Mouse (Mus musculus) fibroblast of lung, adult 2 months (primary cell): ENCODE data around the gene Tstd2.
A peak's percentile ranks its signal among the peaks of the same experiment; 100 is the strongest.

Experiments
- DNase-seq: peaks from one replicate; pipeline ENCODE4 v3.0.0-alpha.2; 2011; ENCODE audit warnings: low read depth

Gene Tstd2

DNA sequence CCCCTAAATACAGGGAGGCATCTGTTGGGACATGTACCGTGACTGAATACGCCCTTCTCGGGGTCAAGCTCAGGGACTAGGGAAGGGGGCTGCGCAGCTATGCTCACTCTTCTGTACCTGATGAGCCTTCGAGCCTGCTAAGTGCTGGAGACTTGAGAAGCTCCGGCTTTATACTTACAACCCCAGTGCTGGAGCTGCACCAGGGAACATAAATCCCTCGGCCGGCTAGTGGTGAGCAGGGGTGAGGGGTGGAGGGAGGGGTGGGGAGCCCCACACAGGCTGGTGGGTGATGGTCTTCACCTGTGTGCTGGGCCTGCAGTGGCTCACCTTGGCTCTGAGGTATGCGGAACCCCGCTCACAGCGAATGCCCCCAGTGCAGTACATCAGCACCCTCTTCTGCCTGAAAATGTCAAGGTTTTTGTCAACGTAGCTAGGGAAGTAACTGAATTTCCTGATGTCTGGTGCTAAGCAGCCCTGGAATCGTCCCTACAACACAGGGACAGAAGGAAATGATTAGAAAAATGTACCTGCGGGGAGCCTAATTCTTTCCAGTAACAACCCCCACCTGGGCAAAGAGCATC, 18.9 kb downstream of the Tstd2 start:
- no peak for DNase-seq

DNA sequence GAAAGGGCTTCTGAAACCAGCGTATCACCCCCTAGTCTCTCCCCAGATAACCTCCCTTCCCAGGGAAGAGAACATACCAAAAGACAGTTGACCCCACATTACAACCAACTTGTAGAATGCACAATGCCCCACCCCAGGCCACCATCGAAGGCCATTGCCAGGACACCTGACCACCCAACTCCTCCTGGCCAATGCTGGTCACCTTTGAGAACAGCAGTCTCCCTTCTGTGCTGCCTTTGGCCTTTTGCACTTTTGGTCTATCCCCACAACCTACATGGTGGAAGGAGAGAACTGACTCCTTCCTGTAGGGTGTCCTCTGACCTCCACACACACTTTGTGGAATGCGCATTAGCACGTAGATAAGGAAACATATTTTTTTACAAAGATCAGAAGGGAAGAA, 21.0 kb downstream of the Tstd2 start:
- no peak for DNase-seq

DNA sequence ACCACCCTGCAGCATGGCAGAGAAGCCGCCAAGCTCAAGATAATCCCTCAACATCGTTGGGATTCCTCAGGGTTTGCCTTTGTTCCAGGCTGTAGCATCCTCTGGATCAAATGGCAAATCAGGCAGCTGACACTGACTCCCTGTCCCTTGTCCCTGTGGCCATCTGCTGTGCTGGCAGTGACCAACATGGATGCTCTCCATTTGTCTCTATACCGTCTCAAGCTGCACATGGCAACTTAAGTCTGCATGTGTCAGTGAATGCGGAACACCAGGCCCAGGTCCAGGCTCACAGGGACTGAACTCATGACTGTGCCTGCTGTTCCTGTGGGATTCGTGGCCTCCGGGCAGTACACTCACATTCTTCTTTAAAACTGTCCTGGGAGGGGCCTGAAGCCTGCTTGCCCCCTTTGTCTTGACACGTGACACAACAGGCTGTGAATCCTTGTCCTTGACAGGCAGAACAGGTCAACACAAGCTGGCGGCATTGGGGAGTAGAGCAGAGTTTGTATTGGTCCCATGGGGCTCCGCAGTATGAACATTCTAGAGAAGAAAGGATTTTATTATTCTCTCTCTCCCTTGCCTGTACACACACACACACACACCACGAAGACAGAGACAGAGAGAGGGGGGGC, 21.8 kb downstream of the Tstd2 start:
- no peak for DNase-seq

DNA sequence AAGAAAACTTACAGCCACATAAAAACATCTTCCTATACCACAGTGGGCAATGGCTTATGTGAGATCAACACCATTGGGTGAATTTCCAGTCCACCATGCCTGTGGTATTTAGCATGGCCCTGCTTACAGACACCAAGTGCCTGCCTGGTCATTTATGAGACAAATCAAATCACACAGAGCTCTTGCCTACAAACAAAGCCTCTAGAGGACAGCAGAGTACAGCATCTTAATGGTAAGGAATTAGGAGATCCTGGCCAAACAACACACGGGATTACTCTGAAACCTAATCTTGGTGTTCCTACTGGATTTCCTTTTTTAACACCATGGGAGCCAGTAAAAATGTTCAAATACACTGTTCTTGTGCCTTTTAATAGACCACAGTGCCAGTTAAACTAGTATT, 23.2 kb downstream of the Tstd2 start:
- DNase-seq, result no peak

DNA sequence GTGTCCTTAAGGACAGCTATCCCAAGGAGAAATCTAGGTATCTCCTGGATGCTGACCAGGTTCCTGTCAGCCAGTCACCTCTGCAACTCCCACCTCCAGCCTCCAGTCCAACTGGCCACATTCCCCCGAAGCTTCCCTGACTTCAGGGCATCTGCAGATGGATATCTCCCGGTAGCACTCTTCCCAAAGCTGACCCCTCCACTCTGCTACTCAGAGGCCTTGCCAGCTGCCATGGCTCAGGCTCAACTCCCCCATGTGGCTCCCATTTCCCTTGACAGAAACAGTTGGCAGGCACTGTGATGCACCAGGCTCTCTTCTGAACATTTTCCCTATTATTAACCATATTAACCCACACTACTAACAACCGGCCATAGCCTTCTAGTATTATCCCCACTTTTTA, 27.1 kb downstream of the Tstd2 start:
- no peak for DNase-seq

DNA sequence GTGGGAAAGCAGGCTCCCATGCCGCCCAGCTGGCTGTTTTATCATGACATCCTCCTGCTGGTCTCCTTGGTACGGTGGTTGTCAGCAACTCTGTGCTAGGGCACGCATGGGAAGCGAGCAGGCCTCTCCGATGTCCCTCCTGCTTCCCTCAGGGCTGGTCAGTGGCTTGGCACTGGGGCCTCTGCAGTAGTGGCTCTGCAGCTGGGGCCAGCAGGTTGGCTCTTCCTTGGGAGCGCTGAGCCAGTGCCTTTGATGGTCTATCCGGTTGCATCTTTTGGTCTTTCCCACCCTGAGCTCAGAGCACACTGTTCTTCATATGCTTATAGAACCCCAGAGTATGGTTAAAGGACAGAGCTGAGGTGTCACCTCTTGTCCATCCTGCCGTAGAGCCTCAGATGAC, 28.4 kb downstream of the Tstd2 start:
- DNase-seq, result no peak

DNA sequence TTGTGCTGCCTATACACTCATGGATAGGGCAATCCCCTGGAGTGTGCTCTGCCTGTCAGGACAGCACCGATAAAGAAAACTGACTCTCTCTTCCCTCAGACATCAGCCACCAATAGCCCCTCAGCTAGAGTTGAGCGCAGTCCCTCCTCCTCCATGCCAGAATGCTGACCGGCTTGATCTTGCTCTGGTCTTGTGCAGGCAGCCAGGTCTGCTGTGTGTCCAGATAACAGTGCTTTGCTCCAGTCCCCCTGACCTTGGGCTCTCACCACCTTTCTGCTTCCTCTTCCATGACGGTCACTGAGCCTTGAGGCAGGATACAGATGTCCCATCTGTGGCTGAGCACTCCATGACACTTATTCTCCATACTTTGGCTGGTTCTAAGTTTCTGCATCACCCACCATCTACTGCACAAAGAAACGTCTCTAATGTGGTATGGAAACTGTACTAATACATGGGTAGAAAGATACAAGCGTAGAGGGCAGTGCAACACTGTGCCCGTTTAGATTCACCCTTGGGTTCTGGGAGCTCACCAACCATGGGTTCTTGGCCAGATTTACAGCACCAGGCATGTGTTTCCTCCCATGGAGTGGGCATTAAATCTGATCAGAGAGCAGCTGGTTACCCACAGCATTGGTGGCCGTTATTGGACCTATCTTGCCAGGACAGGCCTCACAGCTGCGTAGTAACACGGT, 36.3 kb downstream of the Tstd2 start:
- no peak for DNase-seq

DNA sequence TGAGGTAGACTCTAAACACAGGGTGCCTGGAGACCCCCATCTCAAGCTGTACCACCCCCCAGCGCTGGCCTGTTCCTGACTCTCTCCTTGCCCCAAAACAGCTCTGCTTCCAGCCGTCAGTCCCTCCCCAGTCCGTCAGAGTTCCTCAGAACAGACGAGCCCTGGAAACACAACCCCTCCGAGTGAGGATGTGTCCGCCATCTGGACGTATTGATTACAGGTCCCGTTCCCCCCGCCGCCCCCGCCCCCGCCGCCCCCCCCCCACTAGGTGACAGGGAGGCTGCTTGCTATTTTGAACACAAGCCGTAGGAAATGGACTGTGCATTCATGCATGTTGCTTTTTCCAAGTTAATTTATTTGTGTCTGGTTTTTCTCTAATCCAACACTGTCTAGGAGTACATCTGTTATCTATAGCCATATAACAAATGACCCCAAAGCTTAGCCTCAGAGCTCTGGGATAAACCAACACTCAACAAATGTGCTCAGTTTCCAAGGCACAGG, 37.2 kb downstream of the Tstd2 start:
- no peak for DNase-seq

DNA sequence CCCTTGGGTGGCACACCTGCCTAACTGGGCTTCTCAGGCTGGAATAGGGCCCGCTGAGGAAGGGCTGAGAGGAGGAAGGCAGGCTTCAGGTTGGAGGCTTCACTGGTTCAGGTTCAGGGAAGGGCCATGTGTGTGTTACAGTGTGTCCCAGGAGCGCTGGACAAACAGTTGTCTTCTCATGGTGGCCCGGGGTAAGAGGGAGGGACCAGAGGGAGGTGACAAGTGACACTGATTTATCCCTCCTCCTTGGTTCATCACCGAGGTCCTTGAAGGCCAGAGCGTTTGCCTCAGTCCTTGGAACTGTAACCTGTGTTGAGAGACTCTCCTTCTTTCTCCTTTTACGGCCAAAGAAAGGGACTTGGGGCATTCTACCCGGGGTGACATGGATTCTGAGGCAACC, 38.0 kb downstream of the Tstd2 start:
- DNase-seq, result no peak

DNA sequence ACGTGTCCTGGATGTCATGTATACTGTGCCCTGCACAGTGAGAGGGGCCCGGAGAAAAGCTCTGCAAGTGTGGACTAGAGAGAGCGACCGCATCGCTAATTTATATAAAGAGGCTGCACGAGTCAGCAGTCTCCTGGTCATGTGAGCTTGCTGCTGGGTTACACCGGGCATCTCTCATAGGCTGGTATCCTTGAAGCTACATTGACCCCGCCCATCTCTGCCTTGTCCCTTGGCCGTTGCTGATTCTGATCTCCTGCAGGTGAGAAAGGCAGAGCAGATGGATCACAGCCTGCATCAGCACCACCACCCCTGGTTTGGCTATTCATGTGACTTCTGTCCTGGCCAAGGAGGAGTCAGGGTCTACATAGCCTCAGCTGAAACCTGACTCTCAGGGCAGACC, 39.4 kb downstream of the Tstd2 start:
- DNase-seq, result no peak

DNA sequence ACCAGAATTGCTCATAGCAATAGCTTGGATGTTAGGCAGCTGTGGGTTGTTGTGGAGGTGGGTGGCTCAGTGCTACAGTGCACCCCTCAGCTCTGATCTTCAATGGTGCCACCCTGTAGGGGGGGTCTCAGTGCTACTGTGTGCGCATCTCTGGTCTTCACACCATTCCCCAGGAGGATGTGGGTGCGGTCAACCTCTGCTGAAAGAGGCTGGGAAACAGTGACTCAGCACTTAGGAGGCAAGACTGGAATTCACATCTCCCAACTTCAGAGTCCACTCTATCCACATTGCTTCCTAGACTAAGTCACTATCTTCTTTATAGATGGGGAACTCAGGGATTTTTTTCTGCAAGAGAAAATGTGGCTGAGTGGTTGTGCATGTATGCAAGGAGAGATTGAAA, 40.9 kb downstream of the Tstd2 start:
- no peak for DNase-seq

DNA sequence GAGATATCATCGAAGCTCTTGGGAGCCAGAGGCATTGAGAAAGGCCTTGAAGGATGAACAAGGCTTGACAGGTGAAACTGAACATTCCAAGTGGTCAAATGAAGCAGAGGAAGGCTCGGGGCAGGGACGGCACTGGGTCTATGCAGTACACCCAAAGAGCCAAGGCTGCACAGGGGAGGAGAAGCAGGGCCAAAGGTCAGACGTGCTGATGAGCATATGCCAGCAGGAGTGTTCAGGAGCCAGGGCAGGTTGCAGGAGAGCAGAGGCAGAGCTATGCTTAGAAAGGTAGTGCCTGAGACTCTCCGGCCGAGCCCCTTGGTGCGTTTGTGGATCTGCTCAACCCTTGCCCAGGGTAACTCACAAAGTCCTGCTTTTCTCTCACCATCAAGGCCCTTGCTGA, 41.9 kb downstream of the Tstd2 start:
- no peak for DNase-seq

DNA sequence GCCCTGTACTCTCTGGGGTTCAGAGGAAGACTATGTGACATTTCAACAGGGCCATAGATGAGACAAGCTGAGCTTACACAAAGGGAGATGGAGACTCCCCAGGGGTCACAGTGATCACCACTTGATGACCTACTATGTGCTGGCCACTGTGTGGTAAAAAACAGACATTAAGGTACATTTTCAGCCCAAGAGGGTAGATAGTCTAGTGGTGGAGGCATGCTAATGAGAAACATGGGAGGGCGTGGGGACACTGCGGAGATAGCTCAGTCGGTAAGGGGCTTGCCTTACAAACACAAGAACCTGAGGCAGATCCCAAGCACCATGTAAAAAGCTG, 42.7 kb downstream of the Tstd2 start:
- DNase-seq, result no peak

DNA sequence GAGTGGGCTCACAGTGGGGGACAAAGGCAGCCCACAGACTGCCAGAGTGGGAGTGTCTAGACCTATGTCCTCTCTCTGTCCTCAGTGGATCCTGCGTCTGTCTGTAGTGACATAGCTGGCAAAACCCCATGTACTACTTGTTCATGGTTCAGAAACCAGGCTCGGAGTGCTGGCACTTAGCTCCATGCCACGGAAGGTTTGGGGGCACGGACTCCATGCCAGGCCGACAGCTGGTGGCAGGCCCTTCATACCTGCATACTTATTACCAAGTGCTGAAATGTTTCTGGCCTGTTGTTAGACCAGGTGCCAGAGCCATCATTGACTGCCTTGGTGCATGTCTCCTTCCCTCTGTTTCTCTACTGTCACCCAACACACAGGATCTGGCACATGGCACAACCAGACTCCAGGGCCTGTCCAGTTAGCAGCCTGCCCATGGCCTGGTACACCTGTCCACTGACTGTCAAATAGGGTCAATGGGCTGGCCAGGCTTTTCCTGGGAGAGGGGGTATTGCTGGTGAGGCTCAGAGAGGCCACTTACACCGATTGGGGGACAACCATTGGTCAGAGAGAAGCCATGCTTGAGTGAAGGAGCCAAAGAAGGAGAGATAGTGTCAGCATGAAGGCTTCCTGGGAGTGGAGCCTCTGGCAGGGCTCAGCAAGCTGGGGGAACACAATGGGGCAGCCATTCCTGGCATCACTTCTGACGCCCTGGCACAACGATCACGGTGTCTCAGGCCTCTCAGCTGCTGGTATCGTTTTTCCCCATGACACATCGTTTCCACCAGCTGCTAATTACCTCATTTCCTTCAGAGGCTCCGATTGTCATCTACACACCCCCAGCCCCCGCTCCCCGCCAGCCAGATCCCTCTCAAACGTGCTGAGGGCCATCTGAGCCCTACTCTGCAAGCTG, 43.3 kb downstream of the Tstd2 start:
- DNase-seq, result no peak

DNA sequence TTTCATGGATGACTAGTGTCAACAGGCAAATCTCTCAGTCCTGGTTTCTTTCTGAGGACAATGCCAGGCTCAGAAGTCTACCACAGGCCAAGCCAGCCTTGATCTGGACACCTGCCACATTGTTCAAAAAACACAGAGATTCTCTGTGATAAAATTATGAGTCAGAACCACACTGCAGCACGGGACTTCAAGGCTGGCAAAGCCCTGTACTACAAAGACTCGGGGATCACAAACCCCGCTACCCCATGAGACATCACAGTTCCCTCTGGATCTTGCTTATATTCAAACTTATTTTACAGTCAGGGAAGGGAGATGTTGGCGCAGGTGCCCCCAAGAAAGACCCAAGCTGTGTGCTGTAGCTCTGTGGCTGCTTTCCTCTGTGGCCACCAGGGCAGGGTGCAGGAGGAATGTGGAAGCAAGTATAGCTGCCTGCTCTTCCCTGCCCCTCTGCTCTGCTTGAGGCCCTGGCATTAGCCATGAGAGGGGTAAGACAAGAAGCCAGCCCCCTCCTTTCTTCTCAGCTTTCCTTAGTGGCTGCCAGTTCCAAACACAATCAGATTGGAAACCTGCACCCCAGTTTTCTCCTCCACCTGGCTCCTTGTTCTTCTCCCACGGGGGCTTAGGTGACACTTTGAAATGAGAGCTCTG, 45.9 kb downstream of the Tstd2 start:
- DNase-seq, result peak; percentile 48

DNA sequence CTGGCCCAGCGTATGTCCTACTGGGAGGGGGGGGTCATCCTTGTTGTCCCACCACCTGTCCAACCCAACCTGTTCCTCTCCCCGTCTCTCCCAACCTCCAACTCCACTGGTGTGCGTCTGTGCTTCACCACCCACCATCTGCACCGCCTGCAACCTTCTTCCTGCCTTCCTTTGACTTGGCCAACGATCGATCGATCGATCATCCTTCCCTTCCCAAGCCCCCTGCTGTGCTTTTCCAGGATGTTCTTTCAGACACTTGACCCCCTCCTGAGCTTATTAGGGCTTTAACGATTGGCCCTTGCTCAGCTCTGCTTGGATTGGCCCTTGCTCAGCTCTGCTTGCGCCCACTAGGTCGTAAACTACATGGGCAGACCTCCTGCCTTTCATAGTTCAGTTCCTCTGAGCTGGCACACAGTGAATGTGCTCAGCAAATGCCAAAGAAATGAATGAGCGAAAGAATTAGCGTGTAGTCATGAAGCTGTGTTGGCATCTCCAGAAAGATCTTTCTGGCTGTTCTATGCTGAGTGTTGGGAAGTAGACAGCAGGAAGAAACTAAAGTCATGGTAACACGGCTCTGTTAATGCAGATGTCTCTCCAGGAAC, 48.9 kb downstream of the Tstd2 start:
- DNase-seq, result peak; percentile 45

DNA sequence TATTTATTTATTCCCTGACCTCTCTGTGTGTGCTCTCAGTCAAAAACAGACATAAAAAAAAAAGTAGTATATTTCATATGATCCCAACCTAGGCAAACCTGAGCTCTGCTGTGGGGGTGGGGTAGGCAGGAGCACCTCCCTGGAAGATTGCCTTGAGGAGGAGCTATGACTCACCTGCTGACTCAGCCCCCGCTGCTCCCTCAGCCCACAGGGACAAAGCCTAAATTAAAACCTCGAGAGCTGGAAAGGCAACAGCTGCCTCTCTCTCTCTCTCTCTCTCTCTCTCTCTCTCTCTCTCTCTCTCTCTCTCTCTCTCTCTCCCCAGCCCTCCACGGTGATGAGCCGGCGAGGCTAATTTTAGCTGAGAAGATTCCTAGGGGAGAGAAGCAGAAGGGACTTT, 50.6 kb downstream of the Tstd2 start:
- DNase-seq, result peak; percentile 58

DNA sequence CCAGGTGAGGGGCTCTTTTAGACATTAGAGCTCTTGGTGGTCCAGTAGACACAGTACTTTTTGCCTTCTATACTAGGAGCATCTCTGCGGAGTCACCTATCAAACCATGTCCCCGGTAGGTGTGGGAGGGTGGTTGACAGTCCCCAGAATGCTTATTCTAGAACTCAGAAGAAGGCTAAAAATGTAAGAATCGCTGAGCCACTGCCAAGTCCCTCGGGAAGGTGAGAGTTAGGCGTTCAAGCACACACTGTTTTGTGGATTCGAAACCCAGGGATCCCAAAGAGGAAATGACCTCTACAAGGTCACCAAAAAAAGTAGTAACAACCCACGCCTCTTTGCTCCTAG, 51.1 kb downstream of the Tstd2 start:
- no peak for DNase-seq

DNA sequence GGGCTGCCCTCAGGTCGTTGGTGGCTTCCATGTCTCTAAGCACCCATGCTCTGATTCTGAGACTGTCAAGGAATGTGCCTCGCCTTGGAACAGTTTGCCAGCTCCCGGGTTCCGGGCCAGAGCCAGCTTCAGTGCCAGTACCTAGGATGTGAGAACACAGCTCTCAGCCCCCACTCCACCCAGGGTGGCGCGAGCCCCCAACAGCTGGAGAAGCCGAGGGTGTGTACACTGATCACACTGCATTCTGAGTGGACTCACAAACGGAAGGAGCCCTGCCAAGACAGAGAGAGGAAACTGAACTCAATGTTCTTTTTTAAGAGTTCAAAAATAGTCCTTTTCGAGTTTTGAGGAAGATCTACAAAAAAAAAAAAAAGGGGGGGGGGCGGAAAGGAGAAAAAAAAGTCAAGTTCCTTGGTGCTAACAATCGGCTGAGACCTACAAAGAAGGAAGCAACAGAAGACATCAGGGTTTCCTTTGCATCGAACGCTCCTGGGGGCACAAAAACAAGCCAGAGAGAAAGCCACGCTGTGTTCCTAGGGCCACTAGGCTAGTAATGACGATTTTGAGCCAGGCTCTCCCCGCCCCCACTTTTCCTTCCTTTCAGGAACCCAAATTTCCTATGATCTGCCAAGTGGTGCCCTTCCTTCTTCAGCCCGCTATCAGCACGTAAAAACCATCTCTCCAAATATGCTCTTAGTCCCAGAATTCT, 51.6 kb downstream of the Tstd2 start:
- DNase-seq, result no peak

DNA sequence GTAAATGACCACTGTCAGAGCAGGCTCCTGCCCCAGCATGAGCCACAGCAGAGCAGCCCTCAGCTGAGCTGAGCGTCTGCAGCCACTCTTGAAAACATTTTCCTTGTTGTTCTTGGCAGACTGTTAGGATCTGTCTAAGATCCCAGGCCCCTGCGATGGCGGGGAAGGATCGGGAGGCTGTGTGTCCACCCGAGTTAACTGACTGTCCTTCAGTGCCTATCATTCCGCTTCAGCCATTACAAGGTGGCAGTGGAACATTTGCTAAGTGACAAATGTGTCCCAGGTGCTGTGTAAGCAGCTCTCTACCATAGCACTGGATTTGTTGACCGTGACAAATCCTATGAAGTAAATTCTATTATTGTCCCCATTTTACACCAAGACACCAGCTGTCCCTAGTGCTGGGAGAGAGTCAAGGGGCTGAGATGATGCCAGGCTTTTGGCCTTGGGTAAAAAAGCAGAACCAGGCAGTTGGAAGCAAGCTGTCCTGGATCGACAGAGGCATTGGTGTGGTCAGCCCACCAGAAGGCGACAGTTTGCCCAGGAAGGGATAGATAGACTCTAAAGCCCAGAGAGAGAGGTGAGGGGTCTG, 53.2 kb downstream of the Tstd2 start:
- no peak for DNase-seq
